Mouse (Mus musculus) midbrain, embryonic 16.5 days (tissue): ENCODE results near the gene Slc6a4. TPM values are rescaled to one million over a fixed set of nuclear protein-coding genes. Genes with fewer than 3 reads are reported as not detected.

Source experiments
- ATAC-seq: fragments of 200-750 bp; cut with Nextera tagmentation; 2 replicates; pipeline ENCODE4 v1.8.0; 2017; ENCODE audit warnings: moderate TSS enrichment
- H3K27ac ChIP-seq: fragments of 300-500 bp; sonication (generic); 2 replicates; pipeline ENCODE4 v1.5.1; 2014; ENCODE audit warnings: mild to moderate bottlenecking, low read length, mixed read lengths
- H3K27me3 ChIP-seq: fragments of 300-500 bp; sonication (generic); 2 replicates; pipeline ENCODE4 v1.6.1; 2014; ENCODE audit warnings: low read depth, low read length, mixed read lengths; ENCODE audit not compliant: control insufficient read depth, insufficient read depth
- H3K36me3 ChIP-seq: fragments of 300-500 bp; sonication (generic); 2 replicates; pipeline ENCODE4 v1.6.1; 2014; ENCODE audit warnings: mild to moderate bottlenecking, low read length, moderate library complexity, mixed read lengths; ENCODE audit not compliant: control insufficient read depth, insufficient read depth
- H3K4me1 ChIP-seq: fragments of 300-500 bp; sonication (generic); 2 replicates; pipeline ENCODE4 v1.6.1; 2014; ENCODE audit warnings: mild to moderate bottlenecking, low read length, mixed read lengths; ENCODE audit not compliant: control insufficient read depth, insufficient read depth
- H3K4me2 ChIP-seq: fragments of 300-500 bp; sonication (generic); 2 replicates; pipeline ENCODE4 v1.6.1; 2014; ENCODE audit warnings: mild to moderate bottlenecking, low read length, mixed read lengths
- H3K4me3 ChIP-seq: fragments of 300-500 bp; sonication (generic); 2 replicates; pipeline ENCODE4 v1.5.1; 2014; ENCODE audit warnings: low read depth, mild to moderate bottlenecking, low read length, moderate library complexity, mixed read lengths
- H3K9ac ChIP-seq: fragments of 300-500 bp; sonication (generic); 2 replicates; pipeline ENCODE4 v1.6.1; 2014; ENCODE audit warnings: low read depth, low read length, mixed read lengths
- H3K9me3 ChIP-seq: fragments of 300-500 bp; sonication (generic); replicated peaks from 2 replicates; pipeline ENCODE4 v1.6.1; 2014; ENCODE audit warnings: mild to moderate bottlenecking, low read length, mixed read lengths; ENCODE audit not compliant: control insufficient read depth, poor library complexity, severe bottlenecking
- WGBS: fragments of 180-500 bp; shearing (Covaris S2); extraction: QIAGEN DNeasy Blood & Tissue Kit; methylation state at CpG from one replicate; pipeline ENCODE4 v1.1.7; 2014; 5-methylcytosine and 5-hydroxymethylcytosine counted together
- polyA plus RNA-seq: library from polyadenylated mRNA; unstranded; fragments of >200 nt; fragmentation: Nextera tagmentation; extraction: Ambion mirVana; gene quantifications from 2 replicates; pipeline ENCODE4 v1.2.1, GENCODE M21; 2015

The Slc6a4 gene
- polyA plus RNA-seq, 1 experiment from 2014 or later = 10.9 TPM

GRCm38 (mm10) chr11:77009069-77010025 lies 10.9 kb downstream of the Slc6a4 start:
- Histone ChIP-seq H3K4me2 (no peak overlapping the region), H3K9ac (no peak overlapping the region), H3K36me3 (no peaks in the 10 kb centered on the region), H3K9me3 (no peaks in the 10 kb centered on the region), H3K27ac (no peak overlapping the region), H3K4me1 (no peaks in the 10 kb centered on the region), H3K27me3 (no peaks in the 10 kb centered on the region), H3K4me3 (no peak overlapping the region)
- 80% methylated on average over 16 of the region's 16 CpGs for WGBS
- no peak for ATAC-seq

GRCm38 (mm10) chr11:77010762-77011475 lies 12.5 kb downstream of the Slc6a4 start:
- Histone ChIP-seq H3K4me3 (no peak overlapping the region), H3K27me3 (no peaks in the 10 kb centered on the region), H3K36me3 (no peaks in the 10 kb centered on the region), H3K9ac (no peak overlapping the region), H3K4me2 (no peak overlapping the region), H3K4me1 (no peaks in the 10 kb centered on the region), H3K27ac (no peak overlapping the region), H3K9me3 (no peaks in the 10 kb centered on the region)
- WGBS = 83% methylated on average over 10 of the region's 10 CpGs
- no peak for ATAC-seq

GRCm38 (mm10) chr11:77018046-77018445 lies 19.6 kb downstream of the Slc6a4 start:
- no peak for ATAC-seq
- 82% methylated on average over 11 of the region's 11 CpGs for WGBS
- H3K27me3 ChIP-seq = no peaks in the 10 kb centered on the region
- H3K4me3 ChIP-seq = no peak overlapping the region
- no peak overlapping the region for H3K27ac ChIP-seq
- H3K9me3 ChIP-seq = no peaks in the 10 kb centered on the region
- H3K4me2 ChIP-seq = no peak overlapping the region
- H3K4me1 ChIP-seq = no peaks in the 10 kb centered on the region
- H3K36me3 ChIP-seq = no peaks in the 10 kb centered on the region
- no peak overlapping the region for H3K9ac ChIP-seq

- H3K4me1 ChIP-seq = no peaks in the 10 kb centered on the region
- no peak overlapping the region for H3K4me2 ChIP-seq
- H3K36me3 ChIP-seq = no peaks in the 10 kb centered on the region
- no peak overlapping the region for H3K4me3 ChIP-seq
- no peak for ATAC-seq
- no peak overlapping the region for H3K27ac ChIP-seq
- no peaks in the 10 kb centered on the region for H3K9me3 ChIP-seq
- H3K27me3 ChIP-seq = no peaks in the 10 kb centered on the region
- 83% methylated on average over 8 of the region's 8 CpGs for WGBS
- H3K9ac ChIP-seq = no peak overlapping the region
Observed at GRCm38 (mm10) chr11:77019539-77019938, 21.1 kb downstream of the Slc6a4 start.

GRCm38 (mm10) chr11:77021749-77022396 lies 23.5 kb downstream of the Slc6a4 start:
- no peaks in the 10 kb centered on the region for H3K4me1 ChIP-seq
- H3K4me3 ChIP-seq = no peak overlapping the region
- no peak for ATAC-seq
- H3K4me2 ChIP-seq = no peak overlapping the region
- no peak overlapping the region for H3K27ac ChIP-seq
- H3K27me3 ChIP-seq = no peaks in the 10 kb centered on the region
- H3K9me3 ChIP-seq = no peaks in the 10 kb centered on the region
- 68% methylated on average over 9 of the region's 9 CpGs for WGBS
- H3K36me3 ChIP-seq = no peaks in the 10 kb centered on the region
- no peak overlapping the region for H3K9ac ChIP-seq

GRCm38 (mm10) chr11:77026559-77026958 lies 28.2 kb downstream of the Slc6a4 start:
- no peaks in the 10 kb centered on the region for H3K4me1 ChIP-seq
- H3K27me3 ChIP-seq = no peaks in the 10 kb centered on the region
- ATAC-seq = no peak
- no peak overlapping the region for H3K4me2 ChIP-seq
- 59% methylated on average over 3 of the region's 3 CpGs for WGBS
- H3K9ac ChIP-seq = no peak overlapping the region
- no peaks in the 10 kb centered on the region for H3K36me3 ChIP-seq
- no peaks in the 10 kb centered on the region for H3K9me3 ChIP-seq
- H3K4me3 ChIP-seq = no peak overlapping the region
- no peak overlapping the region for H3K27ac ChIP-seq

- H3K27me3 ChIP-seq = no peaks in the 10 kb centered on the region
- H3K36me3 ChIP-seq = no peaks in the 10 kb centered on the region
- no peak overlapping the region for H3K27ac ChIP-seq
- ATAC-seq = no peak
- no peaks in the 10 kb centered on the region for H3K9me3 ChIP-seq
- H3K4me2 ChIP-seq = no peak overlapping the region
- no peak overlapping the region for H3K9ac ChIP-seq
- H3K4me3 ChIP-seq = no peak overlapping the region
- no peaks in the 10 kb centered on the region for H3K4me1 ChIP-seq
- 89% methylated on average over 3 of the region's 3 CpGs for WGBS
Observed at GRCm38 (mm10) chr11:77028157-77028556, 29.8 kb downstream of the Slc6a4 start.

- Histone ChIP-seq H3K27ac (no peak overlapping the region), H3K9ac (no peak overlapping the region), H3K27me3 (no peaks in the 10 kb centered on the region), H3K36me3 (no peaks in the 10 kb centered on the region), H3K4me2 (no peak overlapping the region), H3K4me1 (no peaks in the 10 kb centered on the region), H3K9me3 (no peaks in the 10 kb centered on the region), H3K4me3 (no peak overlapping the region)
- 81% methylated on average over 14 of the region's 14 CpGs for WGBS
- ATAC-seq = no peak
Observed at GRCm38 (mm10) chr11:77031151-77031934, 32.9 kb downstream of the Slc6a4 start.
